Mouse (Mus musculus) bone marrow, adult 2 months (tissue): ENCODE results near the gene Rtn2. TPM values are rescaled to one million over a fixed set of nuclear protein-coding genes. Genes with fewer than 3 reads are reported as not detected.
A peak's percentile ranks its signal among the peaks of the same experiment; 100 is the strongest.

Source experiments
- H3K27ac ChIP-seq: fragments of 200-500 bp; 2 replicates; pipeline ENCODE4 v1.5.1; 2012; ENCODE audit warnings: low read depth, mild to moderate bottlenecking, control low read depth, inconsistent platforms, low read length; ENCODE audit not compliant: control insufficient read depth, poor library complexity, insufficient read depth
- H3K4me1 ChIP-seq: fragments of 200-500 bp; 2 replicates; pipeline ENCODE4 v1.6.1; 2011; ENCODE audit warnings: low read length; ENCODE audit not compliant: control insufficient read depth, insufficient read depth
- H3K4me3 ChIP-seq: fragments of 200-500 bp; replicated peaks from 2 replicates; pipeline ENCODE3; 2011; ENCODE audit warnings: mild to moderate bottlenecking, low read depth, low read length, control low read depth; ENCODE audit not compliant: control insufficient read depth
- CTCF ChIP-seq: fragments of 200-500 bp; IDR thresholded peaks from 2 replicates; pipeline ENCODE4 v1.5.1; 2011; ENCODE audit warnings: low read length, control low read depth; ENCODE audit not compliant: control insufficient read depth, insufficient read depth
- POLR2A ChIP-seq: fragments of 200-500 bp; IDR thresholded peaks from 2 replicates; pipeline ENCODE4 v1.6.1; 2011; ENCODE audit warnings: low read depth, mild to moderate bottlenecking, control low read depth, low read length, borderline replicate concordance; ENCODE audit not compliant: control insufficient read depth
- WGBS: fragments of 180-500 bp; shearing (Covaris S2); methylation state at CpG from one replicate; pipeline ENCODE4 v1.1.7; 2018; 5-methylcytosine and 5-hydroxymethylcytosine counted together
- polyA plus RNA-seq: library from polyadenylated mRNA; stranded (reverse); fragments of >200 nt; gene quantifications from 2 replicates; pipeline ENCODE4 v1.2.4, GENCODE M21; 2011; ENCODE audit warnings: low replicate concordance; ENCODE audit not compliant: missing spikeins, insufficient read depth, insufficient read length

Rtn2 gene
- polyA plus RNA-seq, 1 experiment: 2.3 TPM

- no peak overlapping the region for H3K27ac ChIP-seq
- TF ChIP-seq CTCF (no peak), POLR2A (no peak)
- H3K4me3 ChIP-seq: no peak overlapping the region
- H3K4me1 ChIP-seq: peaks cover 5% of the 10 kb centered on the region
- WGBS: 59% methylated on average over 4 of the region's 4 CpGs
Measured at GRCm38 (mm10) chr7:19311991-19312390, 29.6 kb downstream of the Rtn2 start.

- TF ChIP-seq POLR2A: no peak
- TF ChIP-seq CTCF: no peak
- Histone ChIP-seq H3K4me3 (no peak overlapping the region), H3K4me1 (peaks cover 11% of the 10 kb centered on the region), H3K27ac (no peak overlapping the region)
- 82% methylated on average over 5 of the region's 5 CpGs for WGBS
Measured at GRCm38 (mm10) chr7:19314033-19314432, 31.6 kb downstream of the Rtn2 start.

DNA sequence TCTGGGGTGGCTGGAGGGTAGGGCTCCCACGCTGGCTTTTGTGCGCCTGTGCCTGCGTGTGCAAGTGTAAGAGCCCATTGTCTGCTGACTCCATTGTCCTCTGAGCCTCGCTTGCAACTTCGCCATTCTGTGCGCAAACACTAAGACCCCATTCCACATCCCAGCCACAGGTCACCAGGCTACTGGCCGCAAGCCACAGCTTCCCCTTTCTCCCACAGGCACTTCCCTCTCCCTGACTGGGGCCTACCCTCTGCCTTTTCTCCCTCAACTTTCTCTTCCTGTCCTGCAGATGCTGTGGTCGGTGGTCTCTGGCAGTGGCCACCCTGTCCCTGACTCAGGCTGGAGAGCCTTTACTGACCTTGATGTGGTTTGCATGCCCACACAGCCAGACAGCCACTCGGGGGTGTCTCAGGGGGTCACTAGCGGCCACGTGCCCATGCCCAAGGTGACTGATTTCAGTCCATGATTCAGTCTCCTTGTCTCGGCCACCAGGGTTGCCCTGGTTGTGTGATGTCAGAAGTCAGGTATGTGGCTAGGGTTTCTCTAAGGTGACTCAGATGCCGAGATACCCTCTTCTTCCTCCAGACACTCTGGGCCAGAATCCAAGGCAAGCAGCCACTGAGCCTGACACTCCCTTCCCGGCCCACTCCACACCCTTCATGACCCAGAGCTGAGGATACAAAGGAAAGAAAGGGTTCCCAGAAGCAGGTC, 34.2 kb downstream of the Rtn2 start:
- Histone ChIP-seq H3K27ac (peak overlapping the region; percentile 72), H3K4me1 (peaks cover 17% of the 10 kb centered on the region)

DNA sequence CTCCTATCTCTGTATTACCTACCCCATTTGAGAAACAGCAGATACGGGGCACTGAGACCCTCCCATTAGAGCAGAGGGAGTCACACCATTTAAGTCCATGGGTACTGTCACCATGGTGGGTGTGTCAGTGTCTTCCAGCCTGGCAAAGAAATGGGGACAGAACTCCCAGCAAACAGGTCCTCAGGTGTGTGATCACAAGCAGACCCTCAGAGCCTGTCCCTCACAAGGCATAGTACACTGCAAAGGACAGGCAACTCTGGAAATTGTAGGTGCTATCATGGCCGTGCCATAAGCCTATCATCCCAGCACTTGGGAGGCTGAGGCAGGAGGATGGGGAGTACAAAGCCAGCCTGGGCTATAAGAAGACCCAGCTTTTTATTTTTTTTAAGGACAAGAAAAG, 35.8 kb downstream of the Rtn2 start:
- Histone ChIP-seq H3K27ac (peak overlapping the region; percentile 28; the same call in 1 of the 2 replicates), H3K4me3 (no peak overlapping the region), H3K4me1 (peaks cover 17% of the 10 kb centered on the region)
- no peak for TF ChIP-seq POLR2A
- no peak for TF ChIP-seq CTCF
- 77% methylated on average over 2 of the region's 2 CpGs for WGBS

More for the DNA sequence above, 34.2 kb downstream of the Rtn2 start:
- WGBS: 5% methylated on average over 14 of the region's 14 CpGs
- peak; percentile 31; the same call in 1 of the 2 replicates for TF ChIP-seq POLR2A
- TF ChIP-seq CTCF: no peak
- H3K4me3 ChIP-seq: no peak overlapping the region

DNA sequence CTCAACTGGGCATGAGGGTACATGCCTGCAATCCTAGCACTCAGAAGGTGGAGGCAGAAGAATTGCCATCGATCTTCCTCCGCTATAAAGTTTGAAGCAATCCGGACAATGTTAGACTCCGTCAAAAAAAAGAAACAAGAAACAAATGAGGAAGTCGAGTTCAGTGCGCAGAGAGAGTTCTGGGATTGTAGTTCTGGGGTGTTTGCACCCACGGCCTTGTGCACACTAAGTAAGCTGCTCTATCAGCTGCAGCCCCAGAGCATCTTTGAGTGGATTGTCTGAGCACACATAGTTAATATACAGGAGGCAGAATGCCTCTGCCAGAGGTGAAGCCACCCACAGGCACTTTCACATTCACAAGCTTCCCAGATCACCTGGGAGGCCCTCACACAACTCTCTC, 36.3 kb downstream of the Rtn2 start:
- TF ChIP-seq CTCF (no peak), POLR2A (no peak)
- H3K4me1 ChIP-seq: peaks cover 17% of the 10 kb centered on the region
- peak overlapping the region; percentile 43 for H3K4me3 ChIP-seq
- WGBS: 6% methylated on average over 7 of the region's 7 CpGs
- H3K27ac ChIP-seq: peak overlapping the region; percentile 28; the same call in 1 of the 2 replicates

DNA sequence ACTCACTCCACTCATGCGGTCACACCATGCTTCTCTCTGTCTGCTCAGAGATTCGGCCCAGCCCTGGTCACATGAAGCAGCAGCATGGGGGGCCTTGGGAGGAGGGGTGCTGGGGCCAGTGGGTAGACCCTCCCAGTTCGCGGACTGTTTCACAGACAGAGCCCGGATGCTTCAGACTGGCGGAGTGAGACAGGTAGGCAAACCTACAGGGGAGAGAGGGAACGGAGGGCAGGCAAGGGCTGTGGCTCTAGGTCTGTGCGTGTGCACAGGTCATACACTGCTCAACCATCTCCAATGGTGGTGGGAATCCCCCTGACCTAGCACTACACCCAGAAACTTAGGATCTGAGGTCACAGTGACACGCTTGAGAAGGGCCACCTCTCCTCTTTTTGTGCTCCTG, 37.0 kb downstream of the Rtn2 start:
- peaks cover 17% of the 10 kb centered on the region for H3K4me1 ChIP-seq
- H3K4me3 ChIP-seq: no peak overlapping the region
- TF ChIP-seq CTCF (no peak), POLR2A (no peak)
- no peak overlapping the region; the same call in 1 of the 2 replicates for H3K27ac ChIP-seq
- 58% methylated on average over 9 of the region's 9 CpGs for WGBS

DNA sequence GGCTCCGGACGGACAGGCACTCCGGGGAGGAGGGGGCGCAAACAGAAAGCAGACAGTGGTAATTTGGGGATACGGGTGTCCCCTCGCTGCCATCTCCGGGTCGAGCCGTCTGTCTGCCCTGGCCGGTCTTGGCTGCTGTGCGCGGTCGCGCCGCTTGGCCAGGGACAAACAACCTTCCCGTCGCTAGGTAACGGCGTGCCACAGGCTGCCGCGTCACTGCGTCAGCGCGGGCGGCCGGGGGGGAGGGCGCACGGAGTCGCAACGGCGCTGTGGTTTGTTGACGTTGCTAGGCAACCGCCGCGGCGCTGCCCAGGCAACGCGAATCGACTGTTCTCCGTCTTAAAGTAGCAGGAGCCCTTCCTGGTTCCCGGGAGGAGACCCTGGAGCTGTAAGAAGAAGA, 37.5 kb downstream of the Rtn2 start:
- Histone ChIP-seq H3K4me1 (peaks cover 17% of the 10 kb centered on the region), H3K27ac (peak overlapping the region; percentile 34; the same call in 1 of the 2 replicates)

GRCm38 (mm10) chr7:19320637-19321036, 38.2 kb downstream of the Rtn2 start:
- Histone ChIP-seq H3K4me1 (peaks cover 17% of the 10 kb centered on the region), H3K4me3 (no peak overlapping the region), H3K27ac (no peak overlapping the region)
- 35% methylated on average over 7 of the region's 7 CpGs for WGBS
- TF ChIP-seq POLR2A (no peak), CTCF (no peak)

More for the DNA sequence above, 37.5 kb downstream of the Rtn2 start:
- TF ChIP-seq CTCF: no peak
- TF ChIP-seq POLR2A: 0 out of 2 replicates have a peak, but pooled peaks have one; percentile 44
- WGBS: under 1% methylated on average over 41 of the region's 41 CpGs
- peak overlapping the region; percentile 41 for H3K4me3 ChIP-seq

DNA sequence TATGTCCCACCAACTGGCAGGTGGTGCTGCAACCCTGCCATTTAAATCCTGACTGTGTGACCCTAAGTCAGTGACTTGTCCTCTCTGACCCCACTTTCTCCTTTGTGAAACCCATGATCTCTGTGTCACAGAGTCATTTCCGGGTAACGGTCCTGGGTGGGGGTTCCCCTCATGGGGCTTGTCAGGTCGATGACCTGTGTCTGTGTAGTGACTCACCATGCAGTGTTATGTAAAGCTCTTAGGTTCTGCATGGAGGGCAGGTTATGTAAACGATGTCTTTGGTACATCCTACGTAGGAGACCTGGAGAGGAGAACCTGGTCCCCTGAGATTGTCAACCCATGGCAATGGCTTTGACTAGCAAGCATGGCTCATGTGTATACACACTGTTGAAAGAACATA, 39.0 kb downstream of the Rtn2 start:
- peaks cover 17% of the 10 kb centered on the region for H3K4me1 ChIP-seq
- H3K4me3 ChIP-seq: no peak overlapping the region
- H3K27ac ChIP-seq: no peak overlapping the region
- TF ChIP-seq CTCF (no peak), POLR2A (no peak)
- 5% methylated on average over 5 of the region's 5 CpGs for WGBS
